Mouse (Mus musculus) liver, embryonic 14.5 days (tissue): ENCODE measurements around the gene Apba2. TPM values are rescaled to one million over a fixed set of nuclear protein-coding genes. Genes with fewer than 3 reads are reported as not detected.

ENCODE experiments used
- ATAC-seq: fragments of 200-750 bp; cut with Nextera tagmentation; 2 replicates; pipeline ENCODE4 v1.8.0; 2017; ENCODE audit warnings: moderate number of reproducible peaks, mild to moderate bottlenecking, moderate library complexity; ENCODE audit not compliant: insufficient read depth
- DNase-seq, 3 experiments: peaks; one replicate each; pipeline ENCODE4 v3.0.0-alpha.2; 2012 to 2013; ENCODE audit warnings: low read depth in 3 of 3, low spot score in 3 of 3
- H3K27ac ChIP-seq: fragments of 300-500 bp; sonication (generic); 2 replicates; pipeline ENCODE4 v1.5.1; 2014; ENCODE audit warnings: moderate library complexity, mild to moderate bottlenecking, control low read depth, inconsistent platforms
- H3K27me3 ChIP-seq: fragments of 300-500 bp; sonication (generic); 2 replicates; pipeline ENCODE4 v1.6.1; 2014; ENCODE audit warnings: mild to moderate bottlenecking, low read length, moderate library complexity; ENCODE audit not compliant: control insufficient read depth, insufficient read depth
- H3K36me3 ChIP-seq: fragments of 300-500 bp; sonication (generic); replicated peaks from 2 replicates; pipeline ENCODE4 v1.6.1; 2014; ENCODE audit warnings: low read depth; ENCODE audit not compliant: control insufficient read depth, insufficient read depth
- H3K4me1 ChIP-seq, 2 experiments: fragments of 200-500 bp in 1 of 2; fragments of 300-500 bp in 1 of 2; sonication (generic) in 1 of 2; replicated peaks; 2 replicates each; pipeline ENCODE4 v1.6.1; 2012 to 2014; ENCODE audit warnings: antibody characterized with exemption in 1 of 2, inconsistent platforms in 1 of 2, low read length in 1 of 2; ENCODE audit not compliant: control insufficient read depth in 2 of 2, insufficient read depth in 2 of 2
- H3K4me2 ChIP-seq: fragments of 300-500 bp; sonication (generic); 2 replicates; pipeline ENCODE4 v1.6.1; 2014; ENCODE audit warnings: low read depth, mild to moderate bottlenecking, control low read depth, moderate library complexity
- H3K4me3 ChIP-seq, 2 experiments: fragments of 200-500 bp in 1 of 2; fragments of 300-500 bp in 1 of 2; sonication (generic) in 1 of 2; 2 replicates each; pipeline ENCODE4 v1.5.1; 2012 to 2014; ENCODE audit warnings: low read depth in 2 of 2, low read length in 2 of 2, mild to moderate bottlenecking in 2 of 2, control low read depth in 1 of 2, inconsistent platforms in 1 of 2, moderate library complexity in 1 of 2; ENCODE audit not compliant: insufficient read depth in 1 of 2
- H3K9ac ChIP-seq: fragments of 300-500 bp; sonication (generic); replicated peaks from 2 replicates; pipeline ENCODE4 v1.6.1; 2014; ENCODE audit warnings: mild to moderate bottlenecking, control low read depth, moderate library complexity
- H3K9me3 ChIP-seq: fragments of 300-500 bp; sonication (generic); 2 replicates; pipeline ENCODE4 v1.6.1; 2016; ENCODE audit warnings: low read length, mixed read lengths; ENCODE audit not compliant: control insufficient read depth
- CTCF ChIP-seq: IDR thresholded peaks from 2 replicates; pipeline ENCODE4 v1.5.1; 2016; ENCODE audit warnings: antibody characterized with exemption, low read depth, control low read depth
- EP300 ChIP-seq: IDR thresholded peaks from 2 replicates; pipeline ENCODE4 v1.6.1; 2016; ENCODE audit warnings: antibody characterized with exemption, low read depth
- WGBS: fragments of 180-500 bp; shearing (Covaris S2); extraction: QIAGEN DNeasy Blood & Tissue Kit; methylation state at CpG from one replicate; pipeline ENCODE4 v1.1.7; 2014; ENCODE audit not compliant: insufficient replicate concordance; 5-methylcytosine and 5-hydroxymethylcytosine counted together
- polyA plus RNA-seq, 2 experiments: library from polyadenylated mRNA; depleted of rRNA in 1 of 2; stranded (reverse) in 1 of 2; unstranded in 1 of 2; fragments of >200 nt; fragmentation: Nextera tagmentation in 1 of 2; extraction: Ambion mirVana in 1 of 2; gene quantifications; 2 replicates each; pipeline versions ENCODE4 v1.2.1 to v1.2.3; 2012 to 2014

Gene Apba2
- polyA plus RNA-seq, 2 experiments: 0.02 TPM; not detected in 1

- H3K9me3 ChIP-seq: no peaks in the 10 kb centered on the region
- H3K36me3 ChIP-seq: no peaks in the 10 kb centered on the region
- ATAC-seq: no peak
- no peak overlapping the region for H3K4me3 ChIP-seq
- no peak for TF ChIP-seq EP300
- TF ChIP-seq CTCF: no peak
- no peak overlapping the region for H3K9ac ChIP-seq
- H3K4me1 ChIP-seq: no peaks in the 10 kb centered on the region
- no peak for DNase-seq
- no peak overlapping the region for H3K27ac ChIP-seq
- 78% methylated on average over 4 of the region's 4 CpGs for WGBS
- H3K27me3 ChIP-seq: no peaks in the 10 kb centered on the region
- H3K4me2 ChIP-seq: no peak overlapping the region
Measured at GRCm38 (mm10) chr7:64658914-64659313, 157.4 kb downstream of the Apba2 start.

GRCm38 (mm10) chr7:64659328-64659727 is 157.8 kb downstream of the Apba2 start:
- Histone ChIP-seq H3K9ac (no peak overlapping the region), H3K27ac (no peak overlapping the region), H3K36me3 (no peaks in the 10 kb centered on the region), H3K9me3 (no peaks in the 10 kb centered on the region), H3K4me3 (no peak overlapping the region), H3K4me2 (no peak overlapping the region), H3K4me1 (no peaks in the 10 kb centered on the region), H3K27me3 (no peaks in the 10 kb centered on the region)
- TF ChIP-seq CTCF (no peak), EP300 (no peak)
- no peak for DNase-seq
- no peak for ATAC-seq
- WGBS: 57% methylated on average over 8 of the region's 8 CpGs

- ATAC-seq (no peak), DNase-seq (no peak)
- Histone ChIP-seq H3K4me3 (no peak overlapping the region), H3K4me1 (no peaks in the 10 kb centered on the region), H3K9me3 (no peaks in the 10 kb centered on the region), H3K27ac (no peak overlapping the region), H3K36me3 (no peaks in the 10 kb centered on the region), H3K27me3 (no peaks in the 10 kb centered on the region), H3K4me2 (no peak overlapping the region), H3K9ac (no peak overlapping the region)
- TF ChIP-seq CTCF: no peak
- no peak for TF ChIP-seq EP300
- 66% methylated on average over 5 of the region's 5 CpGs for WGBS
Measured at GRCm38 (mm10) chr7:64662506-64662905, 161.0 kb downstream of the Apba2 start.

GRCm38 (mm10) chr7:64663600-64663999 is 162.1 kb downstream of the Apba2 start:
- H3K4me2 ChIP-seq: no peak overlapping the region
- no peaks in the 10 kb centered on the region for H3K9me3 ChIP-seq
- DNase-seq (no peak), ATAC-seq (no peak)
- TF ChIP-seq CTCF (no peak), EP300 (no peak)
- H3K4me1 ChIP-seq: no peaks in the 10 kb centered on the region
- no peak overlapping the region for H3K4me3 ChIP-seq
- no peak overlapping the region for H3K27ac ChIP-seq
- WGBS: 52% methylated on average over 3 of the region's 3 CpGs
- H3K36me3 ChIP-seq: no peaks in the 10 kb centered on the region
- no peaks in the 10 kb centered on the region for H3K27me3 ChIP-seq
- H3K9ac ChIP-seq: no peak overlapping the region

DNA sequence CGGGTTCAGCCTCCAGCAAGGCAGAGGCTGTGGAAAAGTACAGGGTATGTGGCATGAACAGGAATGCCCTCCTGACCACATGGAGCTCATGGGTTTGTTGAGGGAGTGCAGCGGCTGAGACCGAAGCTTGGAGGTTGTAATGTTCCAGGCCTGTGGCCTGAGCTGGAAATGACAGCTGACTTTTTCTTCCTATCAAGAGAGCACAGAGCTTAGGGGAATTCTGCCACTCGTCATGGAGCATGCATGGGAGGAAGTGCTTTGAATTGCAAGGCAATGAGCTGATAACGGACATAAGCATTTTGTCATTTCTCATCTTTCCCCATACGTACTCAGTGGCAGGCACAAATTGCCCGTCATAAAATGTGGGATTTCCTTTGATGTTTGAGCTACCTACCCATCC is 163.6 kb downstream of the Apba2 start:
- Histone ChIP-seq H3K4me1 (no peaks in the 10 kb centered on the region), H3K9ac (no peak overlapping the region), H3K4me3 (no peak overlapping the region), H3K36me3 (no peaks in the 10 kb centered on the region), H3K4me2 (no peak overlapping the region), H3K27me3 (no peaks in the 10 kb centered on the region), H3K9me3 (no peaks in the 10 kb centered on the region), H3K27ac (no peak overlapping the region)
- TF ChIP-seq CTCF (no peak), EP300 (no peak)
- ATAC-seq (no peak), DNase-seq (no peak)
- 32% methylated on average over 7 of the region's 7 CpGs for WGBS
